Mouse (Mus musculus): ENCODE data around the gene Gm12216. TPM values are rescaled to one million over a fixed set of nuclear protein-coding genes. Genes with fewer than 3 reads are reported as not detected.

Gene Gm12216
- total RNA-seq, 1 experiment: 0.27 TPM

- no peaks in the 10 kb centered on the region for H3K9me3 ChIP-seq (ENCODE audit: control insufficient read depth, insufficient read depth, low read depth, low read length)
- H3K4me3 ChIP-seq (ENCODE audit: insufficient read depth in 1 of 2, low read depth in 1 of 2, low read length in 2 of 2, poor library complexity in 1 of 2, severe bottlenecking in 1 of 2): no peak overlapping the region
These were observed 94.5 kb downstream of the Gm12216 start for GRCm38 (mm10) chr11:53764581-53764980.

GRCm38 (mm10) chr11:53763496-53764140 lies 95.4 kb downstream of the Gm12216 start:
- no peak for DNase-seq (ENCODE audit: low read depth, low spot score)
- H3K4me3 ChIP-seq (ENCODE audit: insufficient read depth in 1 of 2, low read depth in 1 of 2, low read length in 2 of 2, poor library complexity in 1 of 2, severe bottlenecking in 1 of 2): peak overlapping the region; percentile 41 to 48
- no peak for TF ChIP-seq MAFK (IDR thresholded peaks at IDR 0.05; ENCODE audit: insufficient read depth, low read depth, low read length)
- TF ChIP-seq ZNF384 (IDR thresholded peaks at IDR 0.05; ENCODE audit: low read depth, low read length): no peak
- no peak for TF ChIP-seq HCFC1 (IDR thresholded peaks at IDR 0.05; ENCODE audit: borderline replicate concordance, insufficient read depth, low read length)
- no peaks in the 10 kb centered on the region for H3K36me3 ChIP-seq (ENCODE audit: control insufficient read depth, insufficient read depth, low read length, poor library complexity, severe bottlenecking)
- in situ Hi-C loops (cut with MboI; ENCODE audit: low sequenced_read_pairs in 2 of 2, unreplicated experiment in 2 of 2): no loop called here
- H3K27ac ChIP-seq (ENCODE audit: insufficient read depth, low read depth, low read length, poor library complexity, severe bottlenecking): peak overlapping the region; percentile 66
- no peaks in the 10 kb centered on the region for H3K9me3 ChIP-seq (ENCODE audit: control insufficient read depth, insufficient read depth, low read depth, low read length)
- peaks cover 21 to 46% of the 10 kb centered on the region in 2 experiments for H3K4me1 ChIP-seq (ENCODE audit: control insufficient read depth in 2 of 2, insufficient read depth in 2 of 2, low read length in 2 of 2, poor library complexity in 1 of 2)
- peak overlapping the region; percentile 67 for H3K9ac ChIP-seq (ENCODE audit: insufficient read depth, low read depth, low read length, poor library complexity, severe bottlenecking)

More at GRCm38 (mm10) chr11:53764581-53764980, 94.5 kb downstream of the Gm12216 start:
- no peak overlapping the region for H3K9ac ChIP-seq (ENCODE audit: insufficient read depth, low read depth, low read length, poor library complexity, severe bottlenecking)
- H3K4me1 ChIP-seq (ENCODE audit: control insufficient read depth in 2 of 2, insufficient read depth in 2 of 2, low read length in 2 of 2, poor library complexity in 1 of 2): peaks cover 20 to 48% of the 10 kb centered on the region in 2 experiments
- TF ChIP-seq ZC3H11A (IDR thresholded peaks at IDR 0.05; ENCODE audit: borderline replicate concordance, low read depth, low read length): no peak
- TF ChIP-seq MAFK (IDR thresholded peaks at IDR 0.05; ENCODE audit: insufficient read depth, low read depth, low read length): no peak
- TF ChIP-seq ZNF384 (IDR thresholded peaks at IDR 0.05; ENCODE audit: low read depth, low read length): no peak
- TF ChIP-seq HCFC1 (IDR thresholded peaks at IDR 0.05; ENCODE audit: borderline replicate concordance, insufficient read depth, low read length): no peak
- no peak for TF ChIP-seq CHD2 (IDR thresholded peaks at IDR 0.05; ENCODE audit: low read depth, low read length)
- DNase-seq (ENCODE audit: low read depth, low spot score): no peak
- no peaks in the 10 kb centered on the region for H3K36me3 ChIP-seq (ENCODE audit: control insufficient read depth, insufficient read depth, low read length, poor library complexity, severe bottlenecking)
- in situ Hi-C loops (cut with MboI; ENCODE audit: low sequenced_read_pairs in 2 of 2, unreplicated experiment in 2 of 2): no loop called here
- H3K27ac ChIP-seq (ENCODE audit: insufficient read depth, low read depth, low read length, poor library complexity, severe bottlenecking): no peak overlapping the region

GRCm38 (mm10) chr11:53762827-53763495 lies 96.1 kb downstream of the Gm12216 start:
- in situ Hi-C loops (cut with MboI; ENCODE audit: low sequenced_read_pairs in 2 of 2, unreplicated experiment in 2 of 2): no loop called here
- DNase-seq (ENCODE audit: low read depth, low spot score): no peak
- Histone ChIP-seq H3K9me3 (ENCODE audit: control insufficient read depth, insufficient read depth, low read depth, low read length) (no peaks in the 10 kb centered on the region), H3K27ac (ENCODE audit: insufficient read depth, low read depth, low read length, poor library complexity, severe bottlenecking) (peak overlapping the region; percentile 47; the same call in 1 of the 2 replicates), H3K36me3 (ENCODE audit: control insufficient read depth, insufficient read depth, low read length, poor library complexity, severe bottlenecking) (no peaks in the 10 kb centered on the region), H3K4me3 (ENCODE audit: insufficient read depth in 1 of 2, low read depth in 1 of 2, low read length in 2 of 2, poor library complexity in 1 of 2, severe bottlenecking in 1 of 2) (peak overlapping the region; percentile 41 to 48), H3K4me1 (ENCODE audit: control insufficient read depth in 2 of 2, insufficient read depth in 2 of 2, low read length in 2 of 2, poor library complexity in 1 of 2) (peaks cover 21 to 49% of the 10 kb centered on the region in 2 experiments), H3K9ac (ENCODE audit: insufficient read depth, low read depth, low read length, poor library complexity, severe bottlenecking) (peak overlapping the region; percentile 67; the same call in 1 of the 2 replicates)
- TF ChIP-seq ZC3H11A (IDR thresholded peaks at IDR 0.05; ENCODE audit: borderline replicate concordance, low read depth, low read length): no peak
- TF ChIP-seq ZNF384 (IDR thresholded peaks at IDR 0.05; ENCODE audit: low read depth, low read length): no peak
- TF ChIP-seq CHD2 (IDR thresholded peaks at IDR 0.05; ENCODE audit: low read depth, low read length): no peak
- no peak for TF ChIP-seq MAFK (IDR thresholded peaks at IDR 0.05; ENCODE audit: insufficient read depth, low read depth, low read length)
- no peak for TF ChIP-seq HCFC1 (IDR thresholded peaks at IDR 0.05; ENCODE audit: borderline replicate concordance, insufficient read depth, low read length)

GRCm38 (mm10) chr11:53762426-53762825 lies 96.6 kb downstream of the Gm12216 start:
- 0 out of 2 replicates have a peak overlapping the region, but pooled peaks have one; percentile 67 for H3K9ac ChIP-seq (ENCODE audit: insufficient read depth, low read depth, low read length, poor library complexity, severe bottlenecking)
- in situ Hi-C loops (cut with MboI; ENCODE audit: low sequenced_read_pairs in 2 of 2, unreplicated experiment in 2 of 2): no loop called here
- H3K27ac ChIP-seq (ENCODE audit: insufficient read depth, low read depth, low read length, poor library complexity, severe bottlenecking): peak overlapping the region; percentile 47; the same call in 1 of the 2 replicates
- H3K36me3 ChIP-seq (ENCODE audit: control insufficient read depth, insufficient read depth, low read length, poor library complexity, severe bottlenecking): no peaks in the 10 kb centered on the region
- TF ChIP-seq CHD2 (IDR thresholded peaks at IDR 0.05; ENCODE audit: low read depth, low read length): no peak
- TF ChIP-seq ZC3H11A (IDR thresholded peaks at IDR 0.05; ENCODE audit: borderline replicate concordance, low read depth, low read length): no peak
- TF ChIP-seq MAFK (IDR thresholded peaks at IDR 0.05; ENCODE audit: insufficient read depth, low read depth, low read length): no peak
- no peak for TF ChIP-seq HCFC1 (IDR thresholded peaks at IDR 0.05; ENCODE audit: borderline replicate concordance, insufficient read depth, low read length)
- no peak for TF ChIP-seq ZNF384 (IDR thresholded peaks at IDR 0.05; ENCODE audit: low read depth, low read length)
- peak overlapping the region; percentile 41 to 48 for H3K4me3 ChIP-seq (ENCODE audit: insufficient read depth in 1 of 2, low read depth in 1 of 2, low read length in 2 of 2, poor library complexity in 1 of 2, severe bottlenecking in 1 of 2)
- no peak for DNase-seq (ENCODE audit: low read depth, low spot score)
- peaks cover 21 to 49% of the 10 kb centered on the region in 2 experiments for H3K4me1 ChIP-seq (ENCODE audit: control insufficient read depth in 2 of 2, insufficient read depth in 2 of 2, low read length in 2 of 2, poor library complexity in 1 of 2)
- no peaks in the 10 kb centered on the region for H3K9me3 ChIP-seq (ENCODE audit: control insufficient read depth, insufficient read depth, low read depth, low read length)

Data from ES-E14 (cell line).